Mouse (Mus musculus): ENCODE results near the gene Calm3. TPM values are rescaled to one million over a fixed set of nuclear protein-coding genes. Genes with fewer than 3 reads are reported as not detected.

The Calm3 gene
- polyA plus RNA-seq, 1 experiment from 2014 or later = 333 TPM

Other genes starting within 250 kb of the Calm3 start
- gene Ceacam15, start 248.4 kb downstream of the Calm3 start, polyA plus RNA-seq (2015; fragmentation: Nextera tagmentation; extraction: Ambion mirVana) = not detected in 2 replicates
- gene Ceacam9, start 202.2 kb downstream of the Calm3 start, polyA plus RNA-seq (2015; fragmentation: Nextera tagmentation; extraction: Ambion mirVana) = 0.15 and 0.20 TPM in 2 replicates
- 364 and 377 TPM in 2 replicates for gene Ap2s1, start 185.7 kb downstream of the Calm3 start, polyA plus RNA-seq (2015; fragmentation: Nextera tagmentation; extraction: Ambion mirVana)
- 9.8 and 10.7 TPM in 2 replicates for gene Slc1a5, start 142.8 kb downstream of the Calm3 start, polyA plus RNA-seq (2015; fragmentation: Nextera tagmentation; extraction: Ambion mirVana)
- 189 and 204 TPM in 2 replicates for gene Strn4, start 108.2 kb downstream of the Calm3 start, polyA plus RNA-seq (2015; fragmentation: Nextera tagmentation; extraction: Ambion mirVana)
- gene Fkrp, start 107.4 kb downstream of the Calm3 start, polyA plus RNA-seq (2015; fragmentation: Nextera tagmentation; extraction: Ambion mirVana) = 23.1 and 29.0 TPM in 2 replicates
- gene Prkd2, start 81.2 kb downstream of the Calm3 start, polyA plus RNA-seq (2015; fragmentation: Nextera tagmentation; extraction: Ambion mirVana) = 6.6 TPM in 2 replicates
- gene Dact3, start 48.8 kb downstream of the Calm3 start, polyA plus RNA-seq (2015; fragmentation: Nextera tagmentation; extraction: Ambion mirVana) = 2.1 and 2.6 TPM in 2 replicates
- gene Gng8, start 32.3 kb downstream of the Calm3 start, polyA plus RNA-seq (2015; fragmentation: Nextera tagmentation; extraction: Ambion mirVana) = 1.9 and 4.5 TPM in 2 replicates
- gene Ptgir, start 17.6 kb downstream of the Calm3 start, polyA plus RNA-seq (2015; fragmentation: Nextera tagmentation; extraction: Ambion mirVana) = 0.15 TPM in 2 replicates
- 85.3 and 118 TPM in 2 replicates for gene Pnmal2, start 20.6 kb upstream of the Calm3 start, polyA plus RNA-seq (2015; fragmentation: Nextera tagmentation; extraction: Ambion mirVana)
- gene Pnmal1, start 35.6 kb upstream of the Calm3 start, polyA plus RNA-seq (2015; fragmentation: Nextera tagmentation; extraction: Ambion mirVana) = 50.1 and 60.9 TPM in 2 replicates
- 3.7 and 4.1 TPM in 2 replicates for gene Gm42372, start 59.0 kb upstream of the Calm3 start, polyA plus RNA-seq (2015; fragmentation: Nextera tagmentation; extraction: Ambion mirVana)
- 7.3 and 8.9 TPM in 2 replicates for gene Ccdc8, start 68.6 kb upstream of the Calm3 start, polyA plus RNA-seq (2015; fragmentation: Nextera tagmentation; extraction: Ambion mirVana)
- 115 and 121 TPM in 2 replicates for gene Ppp5c, start 103.8 kb upstream of the Calm3 start, polyA plus RNA-seq (2015; fragmentation: Nextera tagmentation; extraction: Ambion mirVana)
- gene Hif3a, start 138.3 kb upstream of the Calm3 start, polyA plus RNA-seq (2015; fragmentation: Nextera tagmentation; extraction: Ambion mirVana) = 4.4 TPM in 2 replicates
- gene Psg16, start 149.9 kb upstream of the Calm3 start, polyA plus RNA-seq (2015; fragmentation: Nextera tagmentation; extraction: Ambion mirVana) = 2.2 and 3.4 TPM in 2 replicates
- not detected in 2 replicates for gene Ceacam3, start 226.2 kb upstream of the Calm3 start, polyA plus RNA-seq (2015; fragmentation: Nextera tagmentation; extraction: Ambion mirVana)